ENCODE assay signal across 16 mouse cellular contexts in genomic region chr2:22627819-22628432, GRCm38 (mm10). TPM values are rescaled to one million over a fixed set of nuclear protein-coding genes. Genes with fewer than 3 reads are reported as not detected.
DNase-seq lines count a peak whose midpoint lies in the region; ATAC-seq and TF ChIP-seq lines count a peak whose summit lies in the region.
"Had no signal": no experiment of that assay in that cellular context is flagged by ENCODE, and none has a peak within 500 bp of the region (broad histone marks: within the 10 kb centered on the region; RNA-seq: fewer than 3 reads in every experiment).

No protein-coding gene starts in this region.

- peak overlapping the region; percentile 77 for H3K4me2 ChIP-seq in hindbrain, embryonic 15.5 days
- peak overlapping the region; percentile 85 for H3K4me2 ChIP-seq in midbrain, embryonic 15.5 days
- H3K4me2 ChIP-seq: embryonic facial prominence, embryonic 15.5 days; lung, embryonic 14.5 days had no signal

- H3K79me2 ChIP-seq in MEL (ENCODE audit: control insufficient read depth, insufficient read depth, low read length, poor library complexity): no peaks in the 10 kb centered on the region

- no peak overlapping the region for H3K27ac ChIP-seq in MEL (ENCODE audit: control insufficient read depth, low read depth, low read length)
- H3K27ac ChIP-seq in hindbrain, embryonic 15.5 days (replicated peaks): peak overlapping the region; percentile 96
- H3K27ac ChIP-seq in midbrain, embryonic 15.5 days: peak overlapping the region; percentile 91
- H3K27ac ChIP-seq: embryonic facial prominence, embryonic 15.5 days; layer of hippocampus, adult 2 months had no signal

- H3K36me3 ChIP-seq in MEL (ENCODE audit: control insufficient read depth in 1 of 2, insufficient read depth in 2 of 2, low read length in 2 of 2): no peaks in the 10 kb centered on the region; a peak in 1 of 4 replicates
- H3K36me3 ChIP-seq in hindbrain, embryonic 15.5 days: no peaks in the 10 kb centered on the region
- no peaks in the 10 kb centered on the region for H3K36me3 ChIP-seq in midbrain, embryonic 15.5 days (replicated peaks)
- H3K36me3 ChIP-seq: embryonic facial prominence, embryonic 15.5 days had no signal

- H3K27me3 ChIP-seq in MEL (ENCODE audit: control insufficient read depth in 1 of 2, insufficient read depth in 2 of 2, low read length in 2 of 2): no peaks in the 10 kb centered on the region; a peak in 1 of 4 replicates
- H3K27me3 ChIP-seq in hindbrain, embryonic 15.5 days: peaks cover 24% of the 10 kb centered on the region
- H3K27me3 ChIP-seq in midbrain, embryonic 15.5 days (replicated peaks): peaks cover 27% of the 10 kb centered on the region

- TF ChIP-seq RAD21 in MEL (IDR thresholded peaks at IDR 0.05; ENCODE audit: low read depth, low read length): no peak

- WGBS in hindbrain, embryonic 15.5 days: 23% methylated on average over 5 of the region's 5 CpGs
- WGBS in midbrain, embryonic 15.5 days: 12% methylated on average over 5 of the region's 5 CpGs

- TF ChIP-seq EP300 in MEL (IDR thresholded peaks at IDR 0.05; ENCODE audit: low read depth in 1 of 2, low read length in 2 of 2): peak; percentile 56 to 60

- no peak for TF ChIP-seq CTCF in MEL (IDR thresholded peaks at IDR 0.05 in 2 of 3, conservative IDR thresholded peaks at IDR 0.05 in 1 of 3; ENCODE audit: control insufficient read depth in 1 of 3, insufficient read depth in 1 of 3, low read depth in 2 of 3, low read length in 3 of 3, poor library complexity in 1 of 3, severe bottlenecking in 1 of 3)
- TF ChIP-seq CTCF in brain, embryonic 14.5 days (IDR thresholded peaks at IDR 0.05; ENCODE audit: borderline replicate concordance, extremely low read depth, insufficient read depth, insufficient read length): no peak

- TF ChIP-seq POLR2A in MEL (IDR thresholded peaks at IDR 0.05; ENCODE audit: control insufficient read depth in 1 of 2, insufficient read depth in 1 of 2, low read depth in 1 of 2, low read length in 2 of 2, poor library complexity in 1 of 2): no peak
- no peak for TF ChIP-seq POLR2A in brain, embryonic 14.5 days (IDR thresholded peaks at IDR 0.05; ENCODE audit: borderline replicate concordance, extremely low read depth, insufficient read depth, insufficient read length, poor library complexity, severe bottlenecking)

- DNase-seq in MEL (ENCODE audit: low read depth, low spot score): peak; percentile 18
- peak; percentile 67 for DNase-seq in brain, embryonic 14.5 days (ENCODE audit: low read depth)
- no peak for DNase-seq in frontal cortex, postnatal 10 days (ENCODE audit: low spot score in 2 of 2)
- DNase-seq in urinary bladder, postnatal 25 days (ENCODE audit: low spot score): no peak
- no peak for DNase-seq in B cell, adult 2 months
- DNase-seq: adrenal gland, adult 8-10 months; kidney, adult 8-10 months; lung, embryonic 14.5 days had no signal

- H3K9ac ChIP-seq in MEL (ENCODE audit: control insufficient read depth, low read depth, low read length, poor library complexity, severe bottlenecking): no peak overlapping the region
- H3K9ac ChIP-seq in hindbrain, embryonic 15.5 days: peak overlapping the region; percentile 18; the same call in 1 of the 2 replicates
- peak overlapping the region; percentile 33 for H3K9ac ChIP-seq in midbrain, embryonic 15.5 days
- H3K9ac ChIP-seq: embryonic facial prominence, embryonic 15.5 days; lung, embryonic 14.5 days had no signal

- H3K4me1 ChIP-seq in MEL (ENCODE audit: control insufficient read depth in 1 of 2, insufficient read depth in 2 of 2, low read length in 2 of 2): peaks cover 0 to 3% of the 10 kb centered on the region in 2 experiments; a peak in 1 of 4 replicates
- peaks cover 12% of the 10 kb centered on the region for H3K4me1 ChIP-seq in hindbrain, embryonic 15.5 days (replicated peaks)
- H3K4me1 ChIP-seq in midbrain, embryonic 15.5 days: peaks cover 7% of the 10 kb centered on the region; the same call in 1 of the 2 replicates

- H3K4me3 ChIP-seq in MEL (ENCODE audit: control insufficient read depth in 1 of 2, insufficient read depth in 1 of 2, low read depth in 2 of 2, low read length in 2 of 2): no peak overlapping the region
- peak overlapping the region; percentile 52 for H3K4me3 ChIP-seq in hindbrain, embryonic 15.5 days
- H3K4me3 ChIP-seq in midbrain, embryonic 15.5 days: peak overlapping the region; percentile 54
- H3K4me3 ChIP-seq: embryonic facial prominence, embryonic 15.5 days; layer of hippocampus, adult 2 months had no signal

- no peaks in the 10 kb centered on the region for H3K9me3 ChIP-seq in MEL (replicated peaks; ENCODE audit: insufficient read depth, low read length)
- H3K9me3 ChIP-seq in hindbrain, embryonic 15.5 days: no peaks in the 10 kb centered on the region
- no peaks in the 10 kb centered on the region for H3K9me3 ChIP-seq in midbrain, embryonic 15.5 days
- H3K9me3 ChIP-seq: embryonic facial prominence, embryonic 15.5 days had no signal

- peak; percentile 52; the same call in 1 of the 2 replicates for ATAC-seq in hindbrain, embryonic 15.5 days (ENCODE audit: low FRiP score, low read depth)
- ATAC-seq in midbrain, embryonic 15.5 days (replicated peaks): peak; percentile 55; the same call in 1 of the 2 replicates

TF ChIP-seq in MEL, 35 proteins besides CTCF, POLR2A, EP300 and RAD21:
- TF ChIP-seq SMC3 (IDR thresholded peaks at IDR 0.05; ENCODE audit: low read depth, low read length) (no peak), ELF1 (IDR thresholded peaks at IDR 0.05; ENCODE audit: low read depth, low read length) (no peak), ZNF384 (IDR thresholded peaks at IDR 0.05; ENCODE audit: low read depth, low read length) (0 out of 2 replicates have a peak, but pooled peaks have one; percentile 12), MEF2A (IDR thresholded peaks at IDR 0.05; ENCODE audit: extremely low read depth, insufficient replicate concordance, low read depth, low read length, poor library complexity, severe bottlenecking) (peak; percentile 70; the same call in 1 of the 2 replicates), ETS1 (IDR thresholded peaks at IDR 0.05; ENCODE audit: low read depth, low read length) (peak; percentile 42; the same call in 1 of the 2 replicates), GATA1 (IDR thresholded peaks at IDR 0.05; ENCODE audit: low read depth, low read length) (peak; percentile 65), TAL1 (IDR thresholded peaks at IDR 0.05; ENCODE audit: low read length) (peak; percentile 22; the same call in 1 of the 2 replicates), TCF12 (IDR thresholded peaks at IDR 0.05; ENCODE audit: low read depth, low read length) (peak; percentile 82)

RNA-seq across cellular contexts. Expression of gene Gad2, which starts 5.9 kb away (rescaled TPM):
- 0.04 and 0.07 TPM in 2 replicates for total RNA-seq in MEL (2012; rRNA removed)
- polyA plus RNA-seq in MEL (2012; ENCODE audit: insufficient read depth in 1 of 2, insufficient read length in 2 of 2, low read depth in 1 of 2, low replicate concordance in 2 of 2, missing spikeins in 1 of 2): under 1 TPM in 1 of 2 experiments, not detected in 1; 0.01 TPM
- polyA plus RNA-seq in brain, embryonic 14.5 days (2012; rRNA removed): 40.0 and 49.5 TPM in 2 replicates
- 40.7 and 41.7 TPM in 2 replicates for polyA plus RNA-seq in hindbrain, embryonic 15.5 days (2015; fragmentation: Nextera tagmentation; extraction: Ambion mirVana)
- polyA plus RNA-seq in midbrain, embryonic 15.5 days (2015; fragmentation: Nextera tagmentation; extraction: Ambion mirVana): 62.8 and 72.5 TPM in 2 replicates
- total RNA-seq: common myeloid progenitor, adult 5-6 weeks; granulocyte monocyte progenitor cell, adult 5-6 weeks; heart, postnatal 25 days had no signal
- polyA plus RNA-seq: urinary bladder, adult 2 months had no signal

Comparison
In these comparisons a context has a peak if more than half of its experiments do, and no peak if none do; other contexts are left out.
1. DNase-seq: peak in MEL (single experiment) and brain, embryonic 14.5 days (single experiment); none in frontal cortex, postnatal 10 days (0 of 2), urinary bladder, postnatal 25 days (single experiment) and B cell, adult 2 months (0 of 2).
2. H3K4me3 ChIP-seq: peak in hindbrain, embryonic 15.5 days (single experiment) and midbrain, embryonic 15.5 days (single experiment); none in MEL (0 of 2).
3. RNA of gene Gad2, which starts 5.9 kb away (polyA plus RNA-seq): 62.8 to 72.5 TPM in midbrain, embryonic 15.5 days, 40.0 to 49.5 TPM in brain, embryonic 14.5 days and 40.7 to 41.7 TPM in hindbrain, embryonic 15.5 days; 0.01 TPM in MEL; every median in the first group is over 10 times any median in the second.